Mouse (Mus musculus) C3H10T1/2 (cell line): ENCODE measurements around the gene Lyzl6. TPM values are rescaled to one million over a fixed set of nuclear protein-coding genes. Genes with fewer than 3 reads are reported as not detected.

Source experiments
- polyA plus RNA-seq, 2 experiments: library from polyadenylated mRNA; unstranded; fragments of >200 nt; fragmentation: generic; extraction: Trizol; gene quantifications; one replicate each; pipeline ENCODE4 v1.2.1; 2012; ENCODE audit warnings: missing spikeins in 2 of 2

Lyzl6 gene
- polyA plus RNA-seq, result not detected

DNA sequence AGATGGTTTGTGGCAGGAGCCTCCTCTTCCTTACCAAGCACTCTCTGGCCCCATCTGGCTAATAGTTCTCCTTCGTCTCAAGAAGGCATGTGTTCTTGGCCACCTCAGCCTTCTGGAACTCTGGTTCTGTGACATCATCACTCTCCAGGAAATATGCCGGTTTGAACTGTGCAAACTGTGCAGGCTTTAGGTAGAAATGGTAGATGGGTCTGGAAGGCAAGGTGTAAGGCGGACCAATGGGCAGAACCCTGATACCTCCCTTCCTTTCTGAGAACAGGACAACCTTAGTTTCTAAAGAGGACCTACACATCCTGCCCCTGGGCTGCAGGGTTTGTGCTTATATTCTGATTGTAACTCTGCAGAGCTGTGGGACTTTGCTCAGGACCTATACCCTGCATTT lies at the start of gene Lyzl6:
Lyzl6 (minus strand) TSS at position 101 of the 400 bp plus-strand sequence.

DNA sequence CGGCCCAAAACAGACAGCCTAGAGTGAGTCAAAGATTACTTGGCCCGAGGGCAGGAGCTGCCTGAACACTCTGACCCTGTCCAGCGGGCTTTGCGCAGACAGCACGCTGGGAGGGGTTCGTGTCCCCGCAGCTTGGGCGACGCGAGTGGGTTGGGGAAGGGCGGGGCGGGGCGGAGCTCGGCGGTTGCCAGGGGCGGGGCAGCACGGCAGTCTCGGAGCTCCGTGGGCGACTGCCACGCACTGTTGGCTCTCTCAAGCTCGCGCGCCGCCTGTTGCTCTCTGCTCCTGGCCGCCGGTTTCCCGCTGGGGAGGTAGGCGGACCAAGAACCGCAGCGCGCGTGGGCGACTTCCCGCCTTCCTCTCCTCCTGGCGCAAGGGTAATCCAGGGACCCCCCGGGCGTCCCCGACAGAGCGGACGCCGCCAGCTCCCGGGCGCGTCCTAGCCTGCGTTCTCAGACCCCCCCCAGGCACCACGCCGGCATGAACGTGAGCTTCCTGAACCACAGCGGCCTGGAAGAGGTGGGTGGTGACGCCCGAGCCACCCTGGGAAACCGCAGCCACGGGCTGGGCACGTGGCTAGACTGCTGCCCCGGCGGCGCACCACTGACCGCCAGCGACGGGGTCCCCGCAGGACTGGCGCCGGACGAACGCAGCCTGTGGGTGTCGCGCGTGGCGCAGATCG lies 10.8 kb upstream of the Lyzl6 start, which contains the start of gene Rprml:
Rprml (plus strand) TSS at position 270 of the 682 bp plus-strand sequence.

DNA sequence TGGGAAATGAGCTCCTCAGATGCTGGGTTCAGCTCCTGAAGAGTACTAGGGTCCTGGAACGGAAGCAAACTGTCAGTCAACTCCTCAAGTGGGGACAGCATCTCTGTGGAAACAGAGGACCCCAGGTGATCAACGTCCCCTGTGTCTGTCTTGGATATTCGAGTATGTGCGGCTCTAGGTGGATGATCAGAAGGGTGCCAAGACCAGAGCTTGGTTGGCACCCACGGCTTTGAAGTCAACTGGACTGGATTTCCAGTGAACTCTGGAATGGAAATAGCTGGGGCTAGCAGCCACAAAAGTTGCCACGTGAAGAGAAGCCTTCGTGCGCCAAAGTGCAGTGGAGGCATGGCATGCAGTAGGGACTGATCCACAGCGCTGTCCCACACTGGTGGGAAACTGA lies 17.6 kb downstream of the Lyzl6 start, which contains the start of gene Gm884:
Gm884 (minus strand) TSS at position 101 of the 400 bp plus-strand sequence.

Other genes with a start within 250 kb of the Lyzl6 start
- gene Plekhm1, start 226.2 kb downstream of the Lyzl6 start, polyA plus RNA-seq, result 10 to 100 TPM in 1 of 2 experiments, 1 to 10 TPM in 1; 6.7 to 15.4 TPM
- gene Lrrc37a, start 134.3 kb downstream of the Lyzl6 start, polyA plus RNA-seq, result not detected
- not detected for gene Gm884, start 17.8 kb downstream of the Lyzl6 start, polyA plus RNA-seq
- under 1 TPM; 0.04 to 0.06 TPM for gene Rprml, start 10.7 kb upstream of the Lyzl6 start, polyA plus RNA-seq
- gene Gosr2, start 59.0 kb upstream of the Lyzl6 start, polyA plus RNA-seq, result 10 to 100 TPM; 53.4 to 87.2 TPM
- gene Wnt9b, start 110.9 kb upstream of the Lyzl6 start, polyA plus RNA-seq, result not detected
- gene Wnt3, start 135.3 kb upstream of the Lyzl6 start, polyA plus RNA-seq, result not detected